Mouse (Mus musculus): ENCODE results near the gene Caskin1.
"Not testable (repeated sequence)": the region's sequence is repeated elsewhere in the genome, so short reads cannot be mapped to it uniquely, and the experiment has no call there.

The Caskin1 gene

DNA sequence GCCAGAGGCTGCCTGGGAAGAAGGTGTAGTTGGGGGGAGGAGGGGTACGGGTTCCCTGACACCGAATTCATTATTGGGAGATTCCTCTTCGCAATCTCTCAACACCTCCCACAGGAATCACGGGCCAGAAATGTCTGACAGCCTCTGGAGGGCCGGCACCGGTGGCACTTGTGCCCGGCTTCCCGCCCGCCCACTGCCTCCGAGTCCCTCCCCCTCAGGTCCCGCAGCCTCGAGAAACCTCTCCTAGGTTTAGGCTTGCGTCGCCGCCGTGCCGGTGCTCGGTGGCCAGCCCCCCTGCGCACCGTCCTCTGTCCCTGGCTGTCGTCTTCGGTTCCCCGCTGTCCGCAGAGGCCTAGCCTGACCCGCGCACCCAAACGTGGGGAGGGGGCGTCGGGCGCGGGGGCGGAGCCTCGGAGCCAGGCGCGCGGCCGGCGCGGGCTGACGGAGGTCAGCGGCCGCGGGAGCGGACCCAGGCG is at the start of gene Caskin1:
TSS of gene Caskin1 (plus strand) at position 416 of the 476 bp plus-strand sequence.
- DNase-seq (ENCODE audit: low spot score in 2 of 2), result no peak

DNA sequence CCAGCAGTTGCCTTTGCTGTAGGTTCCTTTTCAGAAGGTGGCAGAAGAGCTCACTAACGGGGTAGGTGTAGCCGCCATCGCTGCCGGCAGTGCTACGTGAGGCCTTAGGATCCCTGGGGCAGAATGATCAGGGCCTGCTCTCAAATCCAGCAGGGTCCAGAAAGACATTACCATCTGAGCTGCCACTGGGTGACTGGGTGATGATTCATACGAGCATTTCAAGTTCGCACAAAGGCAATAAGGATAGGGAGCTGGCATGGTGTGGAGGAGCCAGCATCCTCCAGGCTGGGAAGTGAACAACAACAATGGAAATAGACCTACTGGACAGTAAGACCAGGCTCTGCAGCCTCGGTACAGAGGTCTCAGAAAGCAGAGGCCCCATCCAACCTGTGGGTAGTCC is 48.0 kb upstream of the Caskin1 start:
- DNase-seq (ENCODE audit: low spot score in 2 of 2), result no peak

DNA sequence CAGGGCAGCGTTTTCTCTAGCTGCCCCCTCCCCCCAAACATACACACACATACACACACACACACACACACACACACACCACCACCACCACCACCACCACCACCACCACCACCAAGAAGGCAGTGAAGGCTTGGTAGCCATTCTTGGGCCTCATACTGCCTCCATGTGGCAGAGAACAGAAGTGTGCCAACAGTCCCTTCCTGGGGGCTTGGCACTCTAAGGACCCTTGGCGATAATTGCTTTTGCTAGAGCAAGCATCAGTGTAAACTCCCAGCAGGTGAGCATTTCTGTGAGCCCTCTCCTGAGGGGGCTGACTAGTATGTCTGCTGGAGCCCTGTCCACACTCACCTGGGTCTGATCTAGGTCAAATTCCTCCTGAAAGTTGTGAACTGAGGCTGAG is 47.3 kb upstream of the Caskin1 start:
- DNase-seq (ENCODE audit: low spot score in 2 of 2), result no peak

DNA sequence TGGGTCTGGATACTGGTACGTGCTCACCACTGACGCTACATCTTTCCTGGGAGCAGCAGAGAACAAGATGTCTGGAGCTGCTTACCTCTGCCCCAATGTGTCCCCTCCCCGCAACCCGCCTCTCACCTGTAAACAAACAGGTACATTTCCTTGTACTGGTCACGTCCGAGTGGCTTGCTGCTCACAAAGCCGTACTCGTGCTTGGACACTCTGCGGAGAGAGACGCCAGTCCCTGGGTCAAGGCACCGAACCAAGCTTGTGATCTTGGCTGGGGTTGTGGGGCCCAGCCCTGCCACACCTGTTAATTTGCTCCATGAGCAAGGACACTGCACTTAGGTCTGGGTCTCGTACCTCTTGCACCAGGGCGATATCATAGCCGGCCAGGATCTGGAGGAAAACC is 46.3 kb upstream of the Caskin1 start:
- DNase-seq (ENCODE audit: low spot score in 2 of 2), result no peak

DNA sequence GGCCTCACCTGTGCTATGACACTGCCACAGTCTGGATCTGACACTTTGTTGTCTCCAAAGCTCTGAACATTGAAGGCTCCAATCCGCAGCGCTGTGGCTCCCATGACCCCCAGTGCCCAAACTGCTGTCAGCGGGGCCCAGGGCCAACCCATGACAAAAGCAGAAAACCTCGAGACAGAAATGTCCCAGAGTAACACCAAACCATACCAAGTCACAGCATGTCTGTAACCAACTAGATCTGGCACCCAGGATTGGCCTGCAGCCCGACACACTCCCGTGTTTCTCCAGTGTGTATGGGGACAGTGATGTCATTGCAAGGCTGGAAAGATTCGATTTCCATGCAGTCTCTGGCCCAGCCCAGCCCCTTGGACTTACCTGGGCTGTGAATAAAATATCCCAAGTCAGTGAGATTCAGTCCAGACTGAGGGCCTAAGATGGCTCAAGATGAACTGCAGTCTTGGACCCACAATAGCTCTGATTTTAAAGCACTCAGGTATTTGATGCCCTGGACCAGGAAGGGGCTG is 45.7 kb upstream of the Caskin1 start, which contains the start of gene Dnase1l2:
TSS of gene Dnase1l2 (minus strand) at position 474 of the 524 bp plus-strand sequence.
- DNase-seq (ENCODE audit: low spot score in 2 of 2), result no peak

DNA sequence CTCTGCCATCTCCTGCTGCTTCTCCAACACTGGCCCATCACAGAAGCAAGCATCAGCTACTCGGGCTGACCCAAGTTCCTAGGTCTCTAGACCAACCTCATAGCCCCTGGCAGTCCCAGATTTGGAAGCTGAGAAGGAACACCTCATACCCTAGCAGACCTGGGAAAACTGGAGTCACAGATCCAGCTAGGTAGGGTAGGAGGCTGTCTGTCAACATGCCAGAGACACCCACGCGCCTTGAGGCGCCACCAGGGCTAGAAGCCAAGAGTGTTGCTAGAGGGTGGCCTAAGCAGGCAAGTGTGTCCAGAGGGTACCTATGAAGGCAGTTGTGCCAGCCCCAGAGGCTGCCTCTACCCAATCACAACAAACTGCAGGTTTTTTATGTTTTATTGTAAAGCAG is 45.0 kb upstream of the Caskin1 start:
- DNase-seq (ENCODE audit: low spot score in 2 of 2), result no peak

DNA sequence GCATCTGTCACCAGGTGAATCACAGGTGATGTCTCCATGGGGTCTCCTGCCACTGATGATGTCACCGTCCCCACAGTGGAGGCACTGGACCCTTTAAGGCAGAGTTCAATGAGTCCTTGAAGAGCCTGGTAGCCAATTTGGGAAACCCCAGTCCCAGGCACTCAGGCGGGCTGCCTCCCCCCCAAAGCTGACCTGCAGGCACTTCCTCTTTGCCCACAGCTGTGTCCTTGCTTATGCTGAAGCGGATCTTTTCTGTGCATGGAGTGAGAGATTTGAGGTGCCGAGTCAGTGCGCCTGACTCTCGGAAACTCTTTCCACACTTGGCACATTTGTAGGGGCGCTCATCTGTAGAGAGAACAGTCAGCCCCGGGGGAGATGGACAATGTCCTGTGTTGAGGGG is 41.8 kb upstream of the Caskin1 start:
- DNase-seq (ENCODE audit: low spot score in 2 of 2), result no peak

DNA sequence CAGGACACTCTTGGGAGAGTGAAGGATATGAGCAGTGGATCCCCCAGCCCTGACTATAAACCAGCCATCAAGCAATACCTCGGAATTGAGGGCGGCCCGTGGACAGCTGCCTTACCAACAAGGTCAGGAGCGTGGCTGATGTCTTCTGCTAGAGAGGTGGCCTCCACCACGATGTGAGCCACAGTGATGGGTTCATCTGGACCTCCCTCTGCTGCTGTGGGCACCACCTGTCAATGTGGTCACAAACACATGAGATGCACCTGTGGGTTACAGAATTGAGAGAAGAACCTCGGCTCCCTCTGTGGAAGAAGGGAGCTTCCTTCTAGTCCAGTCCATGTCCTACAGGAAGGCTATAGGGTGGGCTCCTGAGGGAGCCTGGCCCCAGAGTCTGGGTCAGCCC is 38.9 kb upstream of the Caskin1 start:
- no peak for DNase-seq (ENCODE audit: low spot score in 2 of 2)

DNA sequence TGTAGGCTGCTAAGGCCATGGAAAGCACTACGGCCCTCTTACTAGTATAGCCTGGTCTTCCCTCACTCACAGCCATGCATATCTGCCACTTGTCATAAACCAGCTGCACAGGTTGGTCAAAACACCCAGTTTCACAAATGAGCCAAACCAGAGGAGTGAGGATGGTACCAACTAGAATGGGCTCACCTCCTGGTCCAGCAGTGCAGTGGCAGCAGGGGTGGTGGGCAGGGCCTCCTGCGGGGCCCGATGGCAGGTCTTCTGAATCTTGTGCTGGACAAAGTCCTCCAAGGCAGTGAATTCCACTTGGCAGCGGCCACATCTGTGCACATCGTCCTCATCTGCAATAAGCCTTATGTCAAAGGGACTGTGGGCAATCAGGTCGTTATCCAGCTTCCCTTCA is 37.2 kb upstream of the Caskin1 start:
- DNase-seq (ENCODE audit: low spot score in 2 of 2), result no peak

DNA sequence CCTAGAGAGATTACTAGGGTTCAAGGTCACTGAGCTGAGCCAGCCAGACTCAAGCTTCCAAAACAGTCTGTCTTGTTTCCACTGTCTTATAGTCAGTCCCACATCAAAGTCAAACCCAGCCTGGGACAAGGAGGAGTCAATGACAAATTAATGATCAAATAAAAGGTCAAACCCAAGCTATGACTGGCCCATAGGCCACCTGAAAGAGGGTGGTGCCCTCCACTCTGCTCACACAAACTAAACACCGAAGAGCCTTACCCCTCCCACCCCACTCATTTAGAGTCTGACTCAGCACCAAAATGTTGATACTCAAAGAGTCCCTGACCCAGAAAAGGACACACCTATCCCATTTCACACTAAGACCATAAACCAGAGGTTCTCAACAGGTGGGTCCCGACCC is 35.0 kb upstream of the Caskin1 start:
- DNase-seq (ENCODE audit: low spot score in 2 of 2), result no peak

DNA sequence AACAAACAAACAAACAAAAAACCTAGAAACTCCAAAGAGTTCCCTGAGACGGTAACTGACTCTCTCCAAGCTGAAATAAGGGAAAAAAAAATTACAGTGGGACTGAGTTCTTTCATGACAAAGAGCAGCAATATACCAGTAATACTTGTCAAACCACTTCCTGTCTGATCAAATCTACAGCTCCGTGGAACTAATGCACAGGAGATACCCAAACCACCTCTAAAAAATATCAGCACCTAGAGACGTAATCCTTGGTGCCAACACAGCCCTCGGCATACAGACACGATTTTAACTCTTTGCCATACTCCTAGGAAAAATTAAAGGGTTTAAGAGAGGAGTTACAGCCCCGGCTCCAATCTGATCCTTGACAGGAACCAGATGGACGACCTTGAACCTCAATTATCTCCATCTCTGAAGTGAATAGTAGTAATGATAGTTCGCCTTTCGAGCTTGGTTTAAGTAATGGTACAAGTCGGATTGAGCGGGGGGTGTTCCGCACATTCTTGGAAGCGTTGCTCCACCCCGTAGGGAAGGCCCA is 34.1 kb upstream of the Caskin1 start:
- DNase-seq (ENCODE audit: low spot score in 2 of 2), result no peak

DNA sequence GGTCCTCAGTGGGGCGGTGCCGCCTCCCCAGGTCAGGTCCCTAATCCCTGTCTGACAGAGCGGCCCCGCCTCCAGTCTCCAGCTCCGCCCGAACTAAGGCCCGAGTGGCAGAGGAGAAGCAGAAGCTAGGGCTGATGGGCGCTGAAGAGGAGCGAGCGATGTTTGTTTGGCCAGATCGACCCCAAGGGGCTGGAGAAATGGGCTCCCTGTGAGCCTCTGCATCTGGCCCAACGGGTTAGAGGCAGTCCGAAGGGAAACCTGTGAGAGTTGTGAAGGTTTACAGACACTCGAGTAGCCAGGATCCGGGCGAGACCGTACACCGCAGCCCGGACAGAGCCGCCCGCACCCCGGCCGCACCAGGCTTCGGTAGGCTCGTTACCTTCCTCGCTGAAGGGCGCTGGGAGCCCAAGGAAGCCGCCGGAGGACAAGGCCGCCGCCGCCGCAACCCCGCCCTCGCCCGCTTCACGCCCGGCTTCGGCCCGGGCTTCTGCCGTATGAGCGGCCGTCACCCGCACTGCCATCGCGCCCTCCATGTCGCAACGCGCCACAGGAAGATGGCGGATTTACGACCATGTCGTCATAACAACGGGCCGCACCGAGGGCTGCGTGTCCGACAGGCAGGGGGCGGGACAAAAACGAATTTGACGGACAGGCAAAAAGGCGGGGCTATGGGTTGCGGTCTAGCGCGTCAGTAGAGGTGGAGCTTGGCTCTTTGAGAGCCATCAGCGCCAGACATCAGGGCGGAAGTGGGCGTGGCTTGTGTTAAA is 33.5 kb upstream of the Caskin1 start:
- peak; percentile 99 for DNase-seq (ENCODE audit: low spot score in 2 of 2)

DNA sequence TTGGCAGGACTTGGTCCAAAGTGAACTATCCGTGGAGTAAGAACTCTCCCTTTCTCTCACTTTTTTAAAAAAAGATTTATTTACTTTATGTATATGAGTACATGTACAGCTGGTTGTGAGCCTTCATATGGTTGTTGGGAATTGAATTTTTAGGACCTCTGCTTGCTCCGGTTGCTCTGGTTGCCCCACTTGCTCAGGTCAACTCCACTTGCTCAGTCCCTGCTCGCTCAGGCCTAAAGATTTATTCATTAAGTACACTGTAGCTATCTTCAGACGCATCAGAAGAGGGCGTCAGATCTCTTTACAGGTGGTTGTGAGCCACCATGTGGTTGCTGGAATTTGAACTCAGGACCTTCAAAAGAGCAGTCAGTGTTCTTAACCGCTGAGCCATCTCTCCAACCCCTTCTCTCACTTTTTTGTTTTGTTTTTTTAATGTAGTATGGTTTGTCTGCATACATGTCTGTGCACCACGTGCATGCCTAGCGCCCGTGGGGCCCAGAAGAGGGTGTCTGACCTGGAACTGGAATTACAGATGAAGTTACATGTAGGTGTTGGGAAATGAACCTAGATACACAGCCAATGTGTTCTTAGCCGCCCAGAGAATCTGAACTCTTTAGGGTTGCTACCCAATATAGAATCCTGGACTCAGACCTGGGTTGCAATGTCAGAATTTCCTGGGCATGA is 32.7 kb upstream of the Caskin1 start:
- DNase-seq (ENCODE audit: low spot score in 2 of 2), result not testable (repeated sequence)

DNA sequence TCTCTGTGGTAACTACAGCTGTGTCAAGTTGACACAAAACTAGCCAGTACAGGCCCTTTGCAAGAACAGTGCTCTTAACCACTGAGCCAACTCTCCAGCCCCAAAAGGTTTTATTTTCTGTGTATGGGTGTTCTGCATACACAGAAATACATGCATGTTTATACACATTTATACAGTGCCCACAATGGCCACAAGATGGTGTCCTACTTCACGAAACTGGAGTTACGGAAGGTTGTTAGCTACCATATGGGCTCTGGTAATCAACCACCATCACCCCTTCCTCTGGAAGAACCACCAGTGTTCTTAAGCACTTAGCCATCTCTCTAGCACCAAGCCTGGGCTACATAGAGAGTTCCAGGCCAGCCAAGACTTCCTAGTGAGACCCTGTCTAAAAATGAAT is 26.8 kb upstream of the Caskin1 start:
- DNase-seq (ENCODE audit: low spot score in 2 of 2), result no peak

DNA sequence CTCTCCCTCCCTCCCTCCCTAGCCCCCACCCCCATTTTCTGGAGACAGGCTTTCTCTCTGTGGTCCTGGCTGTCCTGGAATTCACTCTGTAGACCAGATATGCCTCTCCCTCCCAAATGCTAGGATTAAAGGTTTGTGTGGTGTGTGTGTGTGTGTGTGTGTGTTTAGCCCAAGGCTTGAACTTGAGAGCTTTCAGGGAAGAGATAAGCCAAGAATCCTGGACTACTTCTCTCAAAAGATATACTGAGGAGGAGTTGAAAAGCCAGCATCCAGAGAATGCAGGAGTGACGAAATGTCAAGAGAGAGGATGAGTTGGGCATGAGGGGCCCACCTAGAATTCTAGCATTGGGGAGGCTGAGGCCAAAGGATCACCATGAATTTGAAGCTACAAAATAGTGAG is 25.5 kb upstream of the Caskin1 start:
- DNase-seq (ENCODE audit: low spot score in 2 of 2), result no peak

DNA sequence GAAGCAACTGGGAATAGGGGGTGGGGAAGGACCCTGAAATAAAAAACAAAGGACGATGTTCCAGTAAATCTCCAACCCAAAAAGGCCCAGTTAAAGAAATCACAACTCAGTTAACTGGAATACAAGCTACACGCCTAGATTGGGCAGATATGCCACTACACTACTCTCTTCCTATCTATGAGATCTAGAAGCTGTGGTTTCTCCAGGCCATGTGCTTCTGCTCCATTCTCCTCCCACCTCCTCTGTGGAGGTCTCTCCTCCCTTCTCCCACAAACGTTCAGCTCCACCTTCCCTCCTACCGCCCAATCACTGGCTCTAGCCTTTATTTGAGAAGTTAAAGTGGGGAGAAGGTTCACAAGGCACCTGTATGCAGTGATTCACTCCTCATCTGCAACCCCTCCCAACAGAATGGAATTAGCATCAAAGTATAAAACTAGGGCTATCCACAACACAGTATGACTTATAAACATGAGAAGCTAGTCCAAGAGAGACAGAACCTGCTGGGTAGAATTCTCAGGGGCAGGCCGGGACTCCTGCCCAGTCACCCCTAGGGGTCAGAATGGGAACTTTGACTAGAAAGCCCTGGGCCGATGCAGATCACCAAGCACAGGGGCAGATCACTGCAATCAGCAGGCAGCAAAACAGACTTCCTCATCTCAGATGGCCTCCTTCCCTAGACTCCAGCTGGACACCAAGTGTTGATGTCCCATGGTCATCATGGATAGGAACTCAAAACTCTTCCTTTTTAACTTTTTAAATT is 24.8 kb upstream of the Caskin1 start:
- no peak for DNase-seq (ENCODE audit: low spot score in 2 of 2)

DNA sequence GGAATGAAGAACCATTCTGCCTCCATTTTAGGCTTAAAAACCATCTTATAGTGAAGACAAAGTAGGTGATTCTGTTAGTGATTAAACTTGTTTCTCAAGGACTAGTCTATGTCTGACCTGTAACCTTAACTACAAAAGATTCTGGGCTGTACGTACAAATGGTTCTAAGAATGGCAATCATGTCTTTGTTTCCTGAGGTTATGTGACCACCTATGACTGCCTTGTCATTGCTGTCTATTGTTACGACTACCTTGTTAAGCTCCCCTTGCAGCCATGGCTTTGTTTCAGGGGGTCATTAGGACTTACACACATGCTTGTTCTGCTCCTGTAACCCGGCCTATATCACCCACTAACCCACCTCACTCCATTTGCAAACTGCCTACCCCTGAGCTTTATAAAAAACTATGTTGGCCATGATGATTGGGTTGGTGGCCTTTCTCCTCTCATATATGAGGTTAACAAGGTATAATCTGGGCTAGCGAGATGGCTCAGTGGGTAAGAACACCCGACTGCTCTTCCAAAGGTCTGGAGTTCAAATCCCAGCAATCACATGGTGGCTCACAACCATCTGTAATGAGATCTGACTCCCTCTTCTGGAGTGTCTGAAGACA is 19.7 kb upstream of the Caskin1 start:
- DNase-seq (ENCODE audit: low spot score in 2 of 2), result no peak

DNA sequence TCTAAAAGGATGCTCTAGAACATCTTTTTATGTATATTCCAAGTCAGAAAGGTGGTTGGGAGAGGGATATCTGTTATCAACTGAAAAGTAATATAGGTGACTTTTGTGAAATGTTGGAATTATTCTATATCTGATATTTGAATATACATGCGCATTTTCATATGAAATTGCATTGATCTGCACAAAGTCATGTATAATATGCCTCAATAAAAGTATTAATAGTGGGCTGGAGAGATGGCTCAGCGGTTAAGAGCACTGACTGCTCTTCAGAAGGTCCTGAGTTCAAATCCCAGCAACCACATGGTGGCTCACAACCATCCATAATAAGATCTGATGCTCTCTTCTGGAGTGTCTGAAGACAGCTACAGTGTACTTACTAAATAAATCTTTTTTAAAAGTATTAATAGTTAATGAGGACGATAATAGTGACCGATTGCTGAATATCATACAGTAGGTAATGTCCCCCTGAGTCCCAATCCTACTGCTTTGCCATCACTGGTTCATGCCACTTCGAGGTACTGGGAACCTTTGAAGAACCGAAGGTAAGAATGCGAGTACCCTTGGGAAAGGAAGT is 19.0 kb upstream of the Caskin1 start:
- no peak for DNase-seq (ENCODE audit: low spot score in 2 of 2)

DNA sequence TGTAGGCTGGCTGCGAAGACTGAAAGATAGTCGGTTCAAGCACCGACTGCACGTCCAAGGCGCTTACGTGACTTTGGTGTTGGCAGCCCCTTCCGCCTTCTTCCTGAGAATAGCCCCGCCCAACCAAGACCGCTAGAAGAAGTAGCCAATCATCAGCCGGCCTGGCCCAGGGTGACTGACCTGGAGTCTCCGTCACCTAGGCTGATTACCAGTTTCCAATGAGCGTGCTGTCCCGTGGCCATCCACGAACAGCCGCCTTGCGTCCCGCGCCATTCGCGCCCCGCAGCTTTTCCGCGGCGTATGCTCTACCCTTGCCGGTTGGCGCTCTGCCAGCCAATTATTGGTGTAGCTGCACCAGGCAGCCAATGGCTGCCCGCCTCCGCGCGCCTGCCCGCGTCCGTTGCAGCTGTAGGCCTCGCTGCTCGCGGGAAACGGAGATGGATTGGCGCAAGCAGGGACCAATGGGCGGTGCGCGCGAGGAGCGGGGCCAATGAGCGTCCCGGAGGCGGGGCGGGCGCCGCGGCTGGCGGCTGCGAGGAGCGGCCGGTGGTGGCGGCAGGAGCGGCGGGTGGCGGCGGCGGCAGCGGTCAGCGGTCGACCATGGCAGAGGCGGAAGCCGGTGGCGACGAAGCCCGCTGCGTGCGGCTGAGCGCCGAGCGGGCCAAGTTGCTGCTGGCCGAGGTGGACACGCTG is 18.3 kb upstream of the Caskin1 start, which contains the start of the genes E4f1 and Pgp:
TSS of gene E4f1 (minus strand) at position 404 of the 693 bp plus-strand sequence.
TSS of gene Pgp (plus strand) at position 483 of the 693 bp plus-strand sequence.
- peak; percentile 97 to 98 for DNase-seq (ENCODE audit: low spot score in 2 of 2)

All from thymus, postnatal 10 days (tissue).